Mouse (Mus musculus): ENCODE measurements around the gene Eif4h. TPM values are rescaled to one million over a fixed set of nuclear protein-coding genes. Genes with fewer than 3 reads are reported as not detected.
A peak's percentile ranks its signal among the peaks of the same experiment; 100 is the strongest.

Gene Eif4h
- polyA plus RNA-seq, 1 experiment = 183 TPM

DNA sequence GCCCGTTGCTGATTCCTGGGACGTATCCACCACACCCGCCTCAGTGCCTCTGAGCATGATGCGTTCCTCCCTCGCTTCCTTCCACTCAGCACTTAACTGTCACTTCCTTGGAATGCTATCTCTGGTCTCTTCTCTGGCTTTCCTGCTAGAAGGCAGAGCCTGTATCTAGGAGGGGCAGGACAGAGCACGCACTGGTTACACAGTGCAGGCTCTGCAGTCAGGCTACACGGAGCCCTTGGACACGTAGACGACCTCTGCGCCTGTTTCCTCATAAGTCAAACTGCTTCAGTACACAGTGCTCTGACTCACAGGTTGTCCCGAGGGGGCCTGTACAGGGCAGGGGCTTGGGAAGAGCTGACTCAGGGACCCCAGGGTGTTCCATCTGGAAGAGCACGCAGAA lies 40.9 kb upstream of the Eif4h start:
- H3K4me1 ChIP-seq (ENCODE audit: control insufficient read depth, insufficient read depth, low read length) = no peaks in the 10 kb centered on the region
- H3K4me3 ChIP-seq (ENCODE audit: control insufficient read depth, low read depth, low read length) = no peak overlapping the region
- no peaks in the 10 kb centered on the region for H3K27me3 ChIP-seq (ENCODE audit: control insufficient read depth, insufficient read depth, low read length)
- TF ChIP-seq CTCF (IDR thresholded peaks at IDR 0.05; ENCODE audit: control insufficient read depth, insufficient read depth, insufficient replicate concordance, low read depth, low read length) = no peak
- TF ChIP-seq POLR2A (IDR thresholded peaks at IDR 0.05; ENCODE audit: control insufficient read depth, low read depth, low read length) = no peak
- H3K36me3 ChIP-seq (ENCODE audit: control insufficient read depth, insufficient read depth, low read length) = no peaks in the 10 kb centered on the region
- no peak overlapping the region for H3K27ac ChIP-seq (ENCODE audit: control insufficient read depth, insufficient read depth, low read depth, low read length)

DNA sequence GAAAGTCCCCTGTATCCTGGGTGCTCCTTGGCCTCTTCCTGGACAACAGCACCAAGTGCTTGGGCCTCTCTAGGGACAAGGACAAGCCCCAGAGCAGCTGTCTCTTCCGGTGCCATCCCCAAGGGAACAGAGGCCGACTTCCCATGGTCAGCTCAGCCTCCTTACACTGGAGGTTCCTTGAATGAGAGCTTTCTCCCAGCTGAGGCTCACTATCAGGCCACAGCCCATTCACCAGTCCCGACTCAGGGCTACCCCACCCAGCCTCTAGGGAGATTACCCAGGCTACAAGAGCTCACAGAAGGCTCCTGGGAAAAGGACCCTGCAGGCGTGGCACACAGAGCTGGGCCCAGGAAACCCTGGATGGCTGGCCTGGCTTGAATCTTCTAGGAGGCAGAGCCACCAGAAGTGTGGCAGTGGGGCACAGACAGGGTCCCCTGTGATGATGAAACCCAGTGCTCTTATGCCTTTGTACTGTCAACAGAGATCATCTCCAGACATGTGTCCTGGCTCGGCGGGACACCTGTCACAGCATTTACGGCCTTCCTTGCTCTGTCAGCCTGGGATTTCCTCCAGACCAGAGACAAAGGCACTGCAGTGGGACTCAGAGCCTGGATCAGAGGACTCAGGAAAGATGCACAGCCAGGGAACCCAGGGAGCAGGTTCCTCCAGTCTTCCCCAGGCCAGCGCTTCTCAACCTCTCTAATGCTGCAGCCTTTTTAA lies 39.7 kb upstream of the Eif4h start:
- no peak for TF ChIP-seq POLR2A (IDR thresholded peaks at IDR 0.05; ENCODE audit: control insufficient read depth, low read depth, low read length)
- no peak for TF ChIP-seq CTCF (IDR thresholded peaks at IDR 0.05; ENCODE audit: control insufficient read depth, insufficient read depth, insufficient replicate concordance, low read depth, low read length)
- Histone ChIP-seq H3K27ac (ENCODE audit: control insufficient read depth, insufficient read depth, low read depth, low read length) (no peak overlapping the region), H3K27me3 (ENCODE audit: control insufficient read depth, insufficient read depth, low read length) (no peaks in the 10 kb centered on the region), H3K4me3 (ENCODE audit: control insufficient read depth, low read depth, low read length) (no peak overlapping the region), H3K36me3 (ENCODE audit: control insufficient read depth, insufficient read depth, low read length) (no peaks in the 10 kb centered on the region), H3K4me1 (ENCODE audit: control insufficient read depth, insufficient read depth, low read length) (no peaks in the 10 kb centered on the region)

DNA sequence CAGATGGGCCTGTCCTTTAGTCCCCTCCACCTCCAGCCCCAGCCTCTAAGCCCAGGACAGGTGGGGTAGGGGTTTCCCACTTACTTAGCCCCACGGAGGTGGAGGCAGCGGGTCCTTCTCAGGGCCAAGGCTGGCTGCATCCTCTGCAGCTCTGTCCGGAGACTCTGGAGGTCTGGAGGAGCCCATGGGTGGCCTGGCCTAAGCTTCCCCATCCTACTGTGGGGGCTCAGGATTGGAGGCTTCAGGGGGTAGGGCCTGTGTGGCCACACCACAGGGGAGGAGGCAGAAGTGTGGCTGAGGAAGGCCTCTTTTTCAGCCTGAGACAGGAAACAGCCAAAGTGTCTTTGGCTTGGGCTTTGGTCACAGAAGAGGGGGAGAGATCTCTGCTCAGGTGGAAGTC lies 38.7 kb upstream of the Eif4h start:
- TF ChIP-seq POLR2A (IDR thresholded peaks at IDR 0.05; ENCODE audit: control insufficient read depth, low read depth, low read length) = no peak
- TF ChIP-seq CTCF (IDR thresholded peaks at IDR 0.05; ENCODE audit: control insufficient read depth, insufficient read depth, insufficient replicate concordance, low read depth, low read length) = no peak
- Histone ChIP-seq H3K4me1 (ENCODE audit: control insufficient read depth, insufficient read depth, low read length) (no peaks in the 10 kb centered on the region), H3K4me3 (ENCODE audit: control insufficient read depth, low read depth, low read length) (no peak overlapping the region; the same call in 1 of the 2 replicates), H3K27ac (ENCODE audit: control insufficient read depth, insufficient read depth, low read depth, low read length) (no peak overlapping the region; the same call in 1 of the 2 replicates), H3K27me3 (ENCODE audit: control insufficient read depth, insufficient read depth, low read length) (no peaks in the 10 kb centered on the region), H3K36me3 (ENCODE audit: control insufficient read depth, insufficient read depth, low read length) (no peaks in the 10 kb centered on the region)

DNA sequence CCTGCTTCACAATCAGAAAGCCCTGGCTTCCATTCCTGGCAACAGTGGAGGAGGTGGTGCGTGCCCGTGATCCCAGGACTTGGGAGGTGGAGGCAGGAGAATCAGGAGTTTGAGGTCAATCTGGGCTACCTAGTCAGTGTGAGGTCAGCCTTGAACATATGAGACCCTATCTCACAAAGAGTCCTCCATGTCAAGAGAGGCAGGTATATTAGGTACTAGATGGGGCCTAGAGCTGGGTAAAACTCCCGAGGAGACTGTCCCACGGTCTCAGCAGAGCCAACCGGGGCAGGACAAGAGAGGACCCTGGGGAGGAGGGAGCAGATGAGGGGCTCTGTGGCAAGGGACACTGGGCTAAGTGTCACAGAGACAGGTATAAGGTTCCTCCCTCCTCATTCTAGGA lies 38.2 kb upstream of the Eif4h start:
- no peak for TF ChIP-seq CTCF (IDR thresholded peaks at IDR 0.05; ENCODE audit: control insufficient read depth, insufficient read depth, insufficient replicate concordance, low read depth, low read length)
- H3K4me3 ChIP-seq (ENCODE audit: control insufficient read depth, low read depth, low read length) = no peak overlapping the region
- no peaks in the 10 kb centered on the region for H3K27me3 ChIP-seq (ENCODE audit: control insufficient read depth, insufficient read depth, low read length)
- H3K36me3 ChIP-seq (ENCODE audit: control insufficient read depth, insufficient read depth, low read length) = no peaks in the 10 kb centered on the region
- H3K27ac ChIP-seq (ENCODE audit: control insufficient read depth, insufficient read depth, low read depth, low read length) = no peak overlapping the region
- H3K4me1 ChIP-seq (ENCODE audit: control insufficient read depth, insufficient read depth, low read length) = no peaks in the 10 kb centered on the region

DNA sequence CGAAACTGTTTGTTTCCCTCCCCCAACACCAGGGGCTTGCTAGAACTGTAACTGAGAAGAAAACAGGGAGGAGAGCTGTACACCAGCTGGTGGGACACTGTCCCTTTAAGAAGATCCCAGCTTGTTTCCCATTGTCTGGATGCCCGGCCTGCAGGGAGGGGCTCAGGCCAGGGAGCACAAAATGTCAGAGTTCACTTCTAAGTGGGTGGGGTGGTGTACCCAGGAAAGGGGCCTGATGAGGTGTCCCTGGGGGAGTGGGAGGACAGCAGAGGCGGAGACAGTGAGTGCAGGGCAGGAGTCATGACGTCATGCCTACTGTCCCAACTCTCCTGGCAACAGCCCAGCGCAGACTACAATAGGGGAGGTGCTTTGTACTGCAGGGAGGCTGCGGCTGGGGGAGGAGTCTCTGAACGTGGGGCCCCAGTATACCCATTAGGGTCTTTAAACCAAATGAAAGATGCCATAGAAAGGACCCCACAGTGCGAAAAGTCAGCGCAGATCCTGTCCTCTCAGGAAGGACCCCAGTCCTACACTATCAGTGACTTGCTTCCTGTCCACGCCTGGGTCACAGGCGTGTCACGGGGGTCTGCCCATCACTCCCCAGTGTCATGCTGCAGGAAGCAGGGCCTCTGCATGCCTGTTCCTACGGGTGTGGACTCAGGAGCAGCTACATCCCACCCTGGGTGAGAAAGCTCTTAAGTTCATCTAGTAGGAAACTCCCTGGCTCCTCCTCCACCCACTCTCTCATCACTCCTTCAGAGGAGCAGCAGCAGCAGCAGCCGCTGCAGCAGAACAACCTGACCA lies 36.9 kb upstream of the Eif4h start:
- H3K4me3 ChIP-seq (ENCODE audit: control insufficient read depth, low read depth, low read length) = no peak overlapping the region
- H3K4me1 ChIP-seq (ENCODE audit: control insufficient read depth, insufficient read depth, low read length) = no peaks in the 10 kb centered on the region
- TF ChIP-seq POLR2A (IDR thresholded peaks at IDR 0.05; ENCODE audit: control insufficient read depth, low read depth, low read length) = 0 out of 2 replicates have a peak, but pooled peaks have one; percentile 23
- no peak for TF ChIP-seq CTCF (IDR thresholded peaks at IDR 0.05; ENCODE audit: control insufficient read depth, insufficient read depth, insufficient replicate concordance, low read depth, low read length)
- no peaks in the 10 kb centered on the region for H3K36me3 ChIP-seq (ENCODE audit: control insufficient read depth, insufficient read depth, low read length)
- H3K27me3 ChIP-seq (ENCODE audit: control insufficient read depth, insufficient read depth, low read length) = no peaks in the 10 kb centered on the region
- H3K27ac ChIP-seq (ENCODE audit: control insufficient read depth, insufficient read depth, low read depth, low read length) = peak overlapping the region; percentile 39; the same call in 1 of the 2 replicates

DNA sequence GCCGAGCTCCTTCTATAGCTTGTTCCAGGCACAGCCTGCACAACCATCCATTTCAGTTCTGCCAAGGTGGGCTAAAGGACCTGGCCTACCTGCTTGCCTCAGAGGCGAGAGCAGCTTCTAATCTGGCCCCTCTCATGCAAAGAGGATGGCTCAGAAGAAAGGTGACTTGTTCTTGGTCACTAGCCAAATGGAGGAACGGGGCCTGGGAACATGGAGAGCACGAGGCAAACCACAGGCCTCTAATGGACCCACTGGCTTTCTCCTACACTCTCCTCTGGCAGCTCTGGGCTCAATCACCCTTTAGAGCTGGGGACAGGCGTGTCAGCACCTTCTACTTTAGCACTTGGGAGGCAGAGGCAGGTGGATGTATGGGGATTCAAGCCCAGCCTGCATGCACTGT lies 35.7 kb upstream of the Eif4h start:
- no peak overlapping the region for H3K4me3 ChIP-seq (ENCODE audit: control insufficient read depth, low read depth, low read length)
- TF ChIP-seq CTCF (IDR thresholded peaks at IDR 0.05; ENCODE audit: control insufficient read depth, insufficient read depth, insufficient replicate concordance, low read depth, low read length) (no peak), POLR2A (IDR thresholded peaks at IDR 0.05; ENCODE audit: control insufficient read depth, low read depth, low read length) (no peak)
- no peaks in the 10 kb centered on the region for H3K4me1 ChIP-seq (ENCODE audit: control insufficient read depth, insufficient read depth, low read length)
- no peaks in the 10 kb centered on the region for H3K36me3 ChIP-seq (ENCODE audit: control insufficient read depth, insufficient read depth, low read length)
- H3K27me3 ChIP-seq (ENCODE audit: control insufficient read depth, insufficient read depth, low read length) = no peaks in the 10 kb centered on the region
- no peak overlapping the region for H3K27ac ChIP-seq (ENCODE audit: control insufficient read depth, insufficient read depth, low read depth, low read length)

DNA sequence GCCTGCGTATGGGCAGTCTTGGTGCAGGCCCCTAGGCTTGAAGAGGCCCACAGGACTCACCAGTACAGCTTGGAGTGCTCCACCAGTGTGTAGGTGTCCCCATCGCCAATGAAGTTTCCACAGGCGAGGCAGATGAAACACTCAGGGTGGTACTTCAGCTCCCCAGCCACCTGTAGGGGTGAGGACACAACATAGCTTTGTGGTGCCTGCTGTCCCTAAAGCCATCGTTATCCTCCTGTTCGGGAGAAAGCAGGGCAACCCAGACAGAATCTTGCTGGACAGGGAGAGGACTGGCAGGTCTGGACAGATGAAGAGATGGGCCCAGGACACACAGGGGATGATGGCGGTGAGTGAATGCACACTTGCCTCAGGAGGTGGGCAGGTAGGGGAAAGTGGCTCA lies 33.3 kb upstream of the Eif4h start:
- TF ChIP-seq POLR2A (IDR thresholded peaks at IDR 0.05; ENCODE audit: control insufficient read depth, low read depth, low read length) (no peak), CTCF (IDR thresholded peaks at IDR 0.05; ENCODE audit: control insufficient read depth, insufficient read depth, insufficient replicate concordance, low read depth, low read length) (no peak)
- Histone ChIP-seq H3K36me3 (ENCODE audit: control insufficient read depth, insufficient read depth, low read length) (no peaks in the 10 kb centered on the region), H3K27ac (ENCODE audit: control insufficient read depth, insufficient read depth, low read depth, low read length) (no peak overlapping the region), H3K27me3 (ENCODE audit: control insufficient read depth, insufficient read depth, low read length) (no peaks in the 10 kb centered on the region), H3K4me3 (ENCODE audit: control insufficient read depth, low read depth, low read length) (no peak overlapping the region), H3K4me1 (ENCODE audit: control insufficient read depth, insufficient read depth, low read length) (no peaks in the 10 kb centered on the region)

Measured in testis, adult 2 months (tissue).